Mouse (Mus musculus) ES-E14 (cell line): Measurements from ENCODE around the gene Apmap. TPM values are rescaled to one million over a fixed set of nuclear protein-coding genes. Genes with fewer than 3 reads are reported as not detected.

ENCODE experiments used
- DNase-seq: peaks from one replicate; pipeline ENCODE4 v3.0.0-alpha.2; 2013; ENCODE audit warnings: low read depth, low spot score
- H3K27ac ChIP-seq: 2 replicates; pipeline ENCODE4 v1.5.1; 2012; ENCODE audit warnings: low read depth, mild to moderate bottlenecking, low read length, moderate library complexity, mixed read lengths; ENCODE audit not compliant: poor library complexity, insufficient read depth, severe bottlenecking
- H3K36me3 ChIP-seq: 2 replicates; pipeline ENCODE4 v1.6.1; 2012; ENCODE audit warnings: mild to moderate bottlenecking, low read length, moderate library complexity, mixed read lengths; ENCODE audit not compliant: control insufficient read depth, poor library complexity, insufficient read depth, severe bottlenecking
- H3K4me1 ChIP-seq, 2 experiments: fragments of 150-350 bp in 1 of 2; sonication (generic) in 1 of 2; 2 replicates each; pipeline ENCODE4 v1.6.1; 2012; ENCODE audit warnings: low read length in 2 of 2, mild to moderate bottlenecking in 1 of 2, mixed read lengths in 1 of 2; ENCODE audit not compliant: control insufficient read depth in 2 of 2, insufficient read depth in 2 of 2, poor library complexity in 1 of 2
- H3K4me3 ChIP-seq, 2 experiments: fragments of 150-350 bp in 1 of 2; sonication (generic) in 1 of 2; 2 replicates each; pipeline ENCODE4 v1.5.1; 2012; ENCODE audit warnings: low read length in 2 of 2, low read depth in 1 of 2, mild to moderate bottlenecking in 1 of 2, mixed read lengths in 1 of 2; ENCODE audit not compliant: insufficient read depth in 1 of 2, poor library complexity in 1 of 2, severe bottlenecking in 1 of 2
- H3K9ac ChIP-seq: 2 replicates; pipeline ENCODE4 v1.6.1; 2012; ENCODE audit warnings: low read depth, mild to moderate bottlenecking, low read length, mixed read lengths; ENCODE audit not compliant: poor library complexity, insufficient read depth, severe bottlenecking
- H3K9me3 ChIP-seq: fragments of 150-350 bp; sonication (generic); 2 replicates; pipeline ENCODE4 v1.6.1; 2012; ENCODE audit warnings: low read depth, mild to moderate bottlenecking, low read length; ENCODE audit not compliant: control insufficient read depth, insufficient read depth
- CHD2 ChIP-seq: IDR thresholded peaks from 2 replicates; pipeline ENCODE4 v1.6.1; 2014; ENCODE audit warnings: mild to moderate bottlenecking, low read depth, low read length, inconsistent platforms
- HCFC1 ChIP-seq: IDR thresholded peaks from 2 replicates; pipeline ENCODE4 v1.6.1; 2012; ENCODE audit warnings: low read length, inconsistent platforms, borderline replicate concordance; ENCODE audit not compliant: insufficient read depth
- MAFK ChIP-seq: IDR thresholded peaks from 2 replicates; pipeline ENCODE4 v1.6.1; 2014; ENCODE audit warnings: mild to moderate bottlenecking, low read depth, low read length, inconsistent platforms; ENCODE audit not compliant: insufficient read depth
- ZC3H11A ChIP-seq: IDR thresholded peaks from 2 replicates; pipeline ENCODE4 v1.6.1; 2012; ENCODE audit warnings: low read depth, mild to moderate bottlenecking, inconsistent platforms, low read length, borderline replicate concordance
- ZNF384 ChIP-seq: IDR thresholded peaks from 2 replicates; pipeline ENCODE4 v1.6.1; 2012; ENCODE audit warnings: low read depth, low read length, inconsistent platforms
- in situ Hi-C, 2 experiments: fragments of 600-800 bp; cut with MboI; formaldehyde crosslinking; loops; one replicate each; pipeline ENCODE4 v1.15.1; 2025; ENCODE audit warnings: low sequenced_read_pairs in 2 of 2, inconsistent platforms in 1 of 2; ENCODE audit not compliant: unreplicated experiment in 2 of 2
- total RNA-seq: library from RNA; depleted of rRNA; stranded (reverse); fragments of 300-350 nt; gene quantifications from 2 replicates; pipeline ENCODE4 v1.2.3, GENCODE M21; 2012

Apmap gene
- total RNA-seq, 1 experiment = 35.0 TPM

GRCm38 (mm10) chr2:150610097-150610496, 1.7 kb upstream of the Apmap start:
- no peak overlapping the region for H3K9ac ChIP-seq
- no peaks in the 10 kb centered on the region for H3K36me3 ChIP-seq
- in situ Hi-C loops = loop anchor here (5.0 kb wide), 1 partner anchor 67 kb away; no protein-coding TSS in a partner anchor
- TF ChIP-seq HCFC1 (no peak), MAFK (no peak), ZC3H11A (no peak), CHD2 (no peak), ZNF384 (no peak)
- peaks cover 0 to 4% of the 10 kb centered on the region in 2 experiments; a peak in 1 of 4 replicates for H3K4me1 ChIP-seq
- no peaks in the 10 kb centered on the region for H3K9me3 ChIP-seq
- no peak overlapping the region for H3K27ac ChIP-seq
- no peak overlapping the region for H3K4me3 ChIP-seq
- no peak for DNase-seq

- peak; percentile 59 for DNase-seq
- Histone ChIP-seq H3K36me3 (no peaks in the 10 kb centered on the region), H3K9me3 (no peaks in the 10 kb centered on the region), H3K27ac (no peak overlapping the region), H3K4me3 (peak overlapping the region; percentile 93 to 95), H3K9ac (no peak overlapping the region), H3K4me1 (peaks cover 0 to 4% of the 10 kb centered on the region in 2 experiments; a peak in 1 of 4 replicates)
- in situ Hi-C loops = no loop called here
- TF ChIP-seq ZC3H11A (peak; percentile 96), MAFK (no peak)
Observed at GRCm38 (mm10) chr2:150608872-150609560, 649 bp upstream of the Apmap start.

GRCm38 (mm10) chr2:150607086-150607485, 1.3 kb downstream of the Apmap start:
- no peak for TF ChIP-seq ZNF384
- no peak for TF ChIP-seq CHD2
- TF ChIP-seq MAFK = no peak
- TF ChIP-seq ZC3H11A = no peak
- TF ChIP-seq HCFC1 = no peak
- H3K9ac ChIP-seq = no peak overlapping the region
- in situ Hi-C loops = no loop called here
- H3K4me1 ChIP-seq = peaks cover 0 to 4% of the 10 kb centered on the region in 2 experiments; a peak in 1 of 4 replicates
- no peak overlapping the region for H3K27ac ChIP-seq
- H3K4me3 ChIP-seq = no peak overlapping the region
- DNase-seq = no peak
- H3K9me3 ChIP-seq = no peaks in the 10 kb centered on the region
- no peaks in the 10 kb centered on the region for H3K36me3 ChIP-seq

GRCm38 (mm10) chr2:150604802-150605201, 3.6 kb downstream of the Apmap start:
- H3K4me3 ChIP-seq = no peak overlapping the region
- no peak overlapping the region for H3K27ac ChIP-seq
- H3K36me3 ChIP-seq = no peaks in the 10 kb centered on the region
- H3K9me3 ChIP-seq = no peaks in the 10 kb centered on the region
- peaks cover 0 to 4% of the 10 kb centered on the region in 2 experiments; a peak in 1 of 4 replicates for H3K4me1 ChIP-seq
- in situ Hi-C loops = no loop called here
- no peak overlapping the region for H3K9ac ChIP-seq
- no peak for DNase-seq
- TF ChIP-seq MAFK (no peak), ZC3H11A (no peak), CHD2 (no peak), HCFC1 (no peak), ZNF384 (no peak)
